Mouse (Mus musculus) frontal cortex, adult 2 months (tissue): ENCODE measurements around the gene Kdm4a. TPM values are rescaled to one million over a fixed set of nuclear protein-coding genes. Genes with fewer than 3 reads are reported as not detected.

Experiments
- polyA plus RNA-seq: library from polyadenylated mRNA; depleted of rRNA; stranded (reverse); fragments of >200 nt; gene quantifications from 2 replicates; pipeline ENCODE4 v1.2.3, GENCODE M21; 2012; rRNA removed

Gene Kdm4a
- polyA plus RNA-seq, 1 experiment, result 50.0 TPM

Other genes starting within 250 kb of the Kdm4a start
- gene St3gal3, start 45.1 kb downstream of the Kdm4a start, polyA plus RNA-seq, result 50.9 and 53.0 TPM in 2 replicates
- 48.7 and 61.0 TPM in 2 replicates for gene Ptprf, start 111.4 kb upstream of the Kdm4a start, polyA plus RNA-seq
- gene Szt2, start 229.2 kb upstream of the Kdm4a start, polyA plus RNA-seq, result 40.2 and 41.3 TPM in 2 replicates
- gene Med8, start 229.3 kb upstream of the Kdm4a start, polyA plus RNA-seq, result 52.1 and 56.8 TPM in 2 replicates
- 65.2 and 76.6 TPM in 2 replicates for gene Elovl1, start 248.1 kb upstream of the Kdm4a start, polyA plus RNA-seq